Mouse (Mus musculus): ENCODE data around the gene Sh2b1. TPM values are rescaled to one million over a fixed set of nuclear protein-coding genes. Genes with fewer than 3 reads are reported as not detected.

Sh2b1 gene
- polyA plus RNA-seq, 1 experiment from 2014 or later = 36.3 TPM

DNA sequence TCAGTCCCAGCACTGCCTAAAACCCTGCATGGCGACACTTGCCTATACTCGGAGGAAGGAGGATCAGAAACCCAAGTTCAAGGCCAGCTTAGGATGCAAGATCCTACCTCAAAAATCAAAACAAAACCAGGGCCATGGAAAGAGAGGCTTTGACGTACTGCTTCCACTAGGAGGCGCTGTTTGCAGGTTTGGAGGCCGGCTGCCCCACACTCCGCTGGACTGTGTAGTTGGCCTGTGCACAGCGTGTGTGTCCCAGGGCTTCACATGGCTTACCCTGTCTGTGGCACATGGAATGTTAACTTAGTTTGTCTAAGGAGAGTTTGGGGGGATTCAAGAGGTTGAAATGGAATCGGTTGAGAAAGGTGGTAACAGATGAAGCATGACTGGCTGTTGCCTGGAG is 38.4 kb downstream of the Sh2b1 start:
- Histone ChIP-seq H3K36me3 (replicated peaks; ENCODE audit: control insufficient read depth, insufficient read depth, low read depth, low read length) (no peaks in the 10 kb centered on the region), H3K4me2 (ENCODE audit: low read depth, low read length) (no peak overlapping the region), H3K27me3 (ENCODE audit: control insufficient read depth, insufficient read depth, low read length) (no peaks in the 10 kb centered on the region), H3K9ac (replicated peaks; ENCODE audit: low read length) (no peak overlapping the region), H3K4me1 (ENCODE audit: control insufficient read depth, insufficient read depth, low read length) (no peaks in the 10 kb centered on the region), H3K9me3 (replicated peaks; ENCODE audit: control insufficient read depth, low read length) (no peaks in the 10 kb centered on the region), H3K27ac (replicated peaks; ENCODE audit: low read depth, low read length) (no peak overlapping the region), H3K4me3 (ENCODE audit: low read depth, low read length) (no peak overlapping the region)
- peak; percentile 81 for DNase-seq (ENCODE audit: low spot score)
- WGBS = 20% methylated on average over 8 of the region's 8 CpGs
- ATAC-seq (replicated peaks; ENCODE audit: insufficient number of reproducible peaks, low FRiP score, low TSS enrichment, low read depth) = no peak

DNA sequence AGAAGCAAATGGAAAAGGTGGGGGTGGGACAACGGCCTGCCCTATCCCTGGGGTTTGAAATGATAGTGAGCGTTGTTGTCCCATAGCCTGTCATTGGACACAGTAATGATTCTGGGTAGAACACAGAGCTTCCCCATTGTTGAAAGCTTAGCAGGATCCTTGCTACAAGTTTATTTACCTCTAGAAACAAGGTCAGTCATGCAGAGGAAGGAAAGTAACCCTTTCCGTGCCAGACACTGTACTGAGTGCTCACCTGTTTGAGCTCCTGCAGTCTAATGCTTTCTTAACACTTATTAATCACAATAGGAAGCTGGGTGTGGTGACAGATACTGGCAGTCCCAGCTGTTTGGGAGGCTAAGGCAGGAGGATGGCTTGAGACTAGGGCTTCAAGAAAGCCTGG is 39.4 kb downstream of the Sh2b1 start:
- 84% methylated on average over 3 of the region's 3 CpGs for WGBS
- no peaks in the 10 kb centered on the region for H3K4me1 ChIP-seq (ENCODE audit: control insufficient read depth, insufficient read depth, low read length)
- DNase-seq (ENCODE audit: low spot score) (no peak), ATAC-seq (replicated peaks; ENCODE audit: insufficient number of reproducible peaks, low FRiP score, low TSS enrichment, low read depth) (no peak)
- H3K9me3 ChIP-seq (replicated peaks; ENCODE audit: control insufficient read depth, low read length) = no peaks in the 10 kb centered on the region
- H3K27ac ChIP-seq (replicated peaks; ENCODE audit: low read depth, low read length) = no peak overlapping the region
- no peaks in the 10 kb centered on the region for H3K36me3 ChIP-seq (replicated peaks; ENCODE audit: control insufficient read depth, insufficient read depth, low read depth, low read length)
- H3K4me2 ChIP-seq (ENCODE audit: low read depth, low read length) = no peak overlapping the region
- H3K9ac ChIP-seq (replicated peaks; ENCODE audit: low read length) = no peak overlapping the region
- H3K27me3 ChIP-seq (ENCODE audit: control insufficient read depth, insufficient read depth, low read length) = no peaks in the 10 kb centered on the region
- H3K4me3 ChIP-seq (ENCODE audit: low read depth, low read length) = no peak overlapping the region

DNA sequence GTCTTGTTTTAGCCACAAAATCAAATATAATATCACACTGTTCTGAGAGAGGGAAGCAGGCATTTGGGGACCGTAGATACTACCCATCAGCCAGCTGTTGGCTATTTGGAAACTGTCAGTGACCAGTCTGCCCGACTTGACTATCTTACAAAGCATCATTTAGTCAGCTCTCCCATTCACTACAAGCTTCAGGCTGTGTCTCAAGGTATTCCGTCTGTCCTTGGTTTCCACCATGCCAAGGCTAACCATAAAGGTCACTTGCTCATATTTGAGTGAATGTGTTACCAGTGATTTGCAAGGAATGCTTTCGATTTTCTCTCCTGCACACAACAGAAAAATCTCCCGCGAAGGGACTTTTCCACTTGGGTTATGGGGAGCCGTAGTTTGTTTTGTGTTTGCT is 40.5 kb downstream of the Sh2b1 start:
- peaks cover 1% of the 10 kb centered on the region; the same call in 1 of the 2 replicates for H3K4me1 ChIP-seq (ENCODE audit: control insufficient read depth, insufficient read depth, low read length)
- ATAC-seq (replicated peaks; ENCODE audit: insufficient number of reproducible peaks, low FRiP score, low TSS enrichment, low read depth) = no peak

DNA sequence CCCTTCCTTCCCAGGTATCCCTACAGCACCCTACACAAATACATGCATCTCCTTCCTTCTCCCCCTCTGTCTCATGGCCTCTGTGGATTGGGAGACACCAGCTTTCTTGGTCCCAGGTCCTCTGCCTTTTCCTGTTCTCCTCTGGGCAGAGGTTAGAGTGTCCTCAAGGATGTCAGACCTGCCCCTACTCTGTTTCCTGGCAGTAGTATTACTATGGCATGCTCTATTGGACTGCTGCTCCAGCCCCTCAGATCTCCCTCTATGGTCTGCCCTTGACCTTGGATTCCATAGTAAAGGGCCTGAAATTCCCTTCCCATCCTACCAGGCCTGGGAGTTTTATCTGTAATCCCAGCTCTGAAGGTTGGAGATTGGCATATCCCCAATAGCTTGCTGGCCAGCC is 45.1 kb downstream of the Sh2b1 start:
- H3K36me3 ChIP-seq (replicated peaks; ENCODE audit: control insufficient read depth, insufficient read depth, low read depth, low read length) = no peaks in the 10 kb centered on the region
- no peak overlapping the region; the same call in 1 of the 2 replicates for H3K9ac ChIP-seq (replicated peaks; ENCODE audit: low read length)
- H3K4me3 ChIP-seq (ENCODE audit: low read depth, low read length) = no peak overlapping the region
- ATAC-seq (replicated peaks; ENCODE audit: insufficient number of reproducible peaks, low FRiP score, low TSS enrichment, low read depth) (no peak), DNase-seq (ENCODE audit: low spot score) (no peak)
- H3K9me3 ChIP-seq (replicated peaks; ENCODE audit: control insufficient read depth, low read length) = no peaks in the 10 kb centered on the region
- no peaks in the 10 kb centered on the region for H3K27me3 ChIP-seq (ENCODE audit: control insufficient read depth, insufficient read depth, low read length)
- no peak overlapping the region for H3K27ac ChIP-seq (replicated peaks; ENCODE audit: low read depth, low read length)
- H3K4me2 ChIP-seq (ENCODE audit: low read depth, low read length) = no peak overlapping the region
- H3K4me1 ChIP-seq (ENCODE audit: control insufficient read depth, insufficient read depth, low read length) = peaks cover 5% of the 10 kb centered on the region; the same call in 1 of the 2 replicates

More for the DNA sequence above, 40.5 kb downstream of the Sh2b1 start:
- H3K27ac ChIP-seq (replicated peaks; ENCODE audit: low read depth, low read length) = no peak overlapping the region
- no peaks in the 10 kb centered on the region for H3K36me3 ChIP-seq (replicated peaks; ENCODE audit: control insufficient read depth, insufficient read depth, low read depth, low read length)
- H3K9me3 ChIP-seq (replicated peaks; ENCODE audit: control insufficient read depth, low read length) = no peaks in the 10 kb centered on the region
- H3K4me2 ChIP-seq (ENCODE audit: low read depth, low read length) = no peak overlapping the region
- no peak overlapping the region for H3K9ac ChIP-seq (replicated peaks; ENCODE audit: low read length)
- no peak overlapping the region for H3K4me3 ChIP-seq (ENCODE audit: low read depth, low read length)
- no peaks in the 10 kb centered on the region for H3K27me3 ChIP-seq (ENCODE audit: control insufficient read depth, insufficient read depth, low read length)
- WGBS = 86% methylated on average over 7 of the region's 7 CpGs
- no peak for DNase-seq (ENCODE audit: low spot score)

DNA sequence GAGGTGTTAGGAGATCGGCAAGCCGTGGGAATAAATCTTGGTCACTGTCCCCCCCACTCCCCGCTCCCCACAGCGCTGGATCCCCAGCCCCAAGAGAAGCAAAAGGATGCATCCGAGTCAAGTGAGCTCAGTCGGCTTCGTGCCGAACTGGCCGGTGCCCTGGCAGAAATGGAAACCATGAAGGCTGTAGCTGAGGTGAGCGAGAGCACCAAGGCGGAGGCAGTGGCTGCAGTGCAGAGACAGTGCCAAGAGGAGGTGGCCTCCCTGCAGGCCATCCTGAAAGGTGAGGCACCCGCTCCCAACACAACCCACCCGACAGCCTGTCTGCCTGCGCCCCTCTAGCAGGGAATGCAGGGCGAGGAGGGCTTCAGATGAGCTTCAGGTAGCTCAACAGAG is 45.7 kb downstream of the Sh2b1 start:
- Histone ChIP-seq H3K4me1 (ENCODE audit: control insufficient read depth, insufficient read depth, low read length) (peaks cover 5% of the 10 kb centered on the region; the same call in 1 of the 2 replicates), H3K36me3 (replicated peaks; ENCODE audit: control insufficient read depth, insufficient read depth, low read depth, low read length) (no peaks in the 10 kb centered on the region), H3K9ac (replicated peaks; ENCODE audit: low read length) (peak overlapping the region; percentile 80), H3K4me2 (ENCODE audit: low read depth, low read length) (peak overlapping the region; percentile 65), H3K27me3 (ENCODE audit: control insufficient read depth, insufficient read depth, low read length) (no peaks in the 10 kb centered on the region), H3K4me3 (ENCODE audit: low read depth, low read length) (peak overlapping the region; percentile 76), H3K9me3 (replicated peaks; ENCODE audit: control insufficient read depth, low read length) (no peaks in the 10 kb centered on the region), H3K27ac (replicated peaks; ENCODE audit: low read depth, low read length) (no peak overlapping the region)
- ATAC-seq (replicated peaks; ENCODE audit: insufficient number of reproducible peaks, low FRiP score, low TSS enrichment, low read depth) (peak; percentile 10; the same call in 1 of the 2 replicates), DNase-seq (ENCODE audit: low spot score) (no peak)
- 32% methylated on average over 15 of the region's 15 CpGs for WGBS

DNA sequence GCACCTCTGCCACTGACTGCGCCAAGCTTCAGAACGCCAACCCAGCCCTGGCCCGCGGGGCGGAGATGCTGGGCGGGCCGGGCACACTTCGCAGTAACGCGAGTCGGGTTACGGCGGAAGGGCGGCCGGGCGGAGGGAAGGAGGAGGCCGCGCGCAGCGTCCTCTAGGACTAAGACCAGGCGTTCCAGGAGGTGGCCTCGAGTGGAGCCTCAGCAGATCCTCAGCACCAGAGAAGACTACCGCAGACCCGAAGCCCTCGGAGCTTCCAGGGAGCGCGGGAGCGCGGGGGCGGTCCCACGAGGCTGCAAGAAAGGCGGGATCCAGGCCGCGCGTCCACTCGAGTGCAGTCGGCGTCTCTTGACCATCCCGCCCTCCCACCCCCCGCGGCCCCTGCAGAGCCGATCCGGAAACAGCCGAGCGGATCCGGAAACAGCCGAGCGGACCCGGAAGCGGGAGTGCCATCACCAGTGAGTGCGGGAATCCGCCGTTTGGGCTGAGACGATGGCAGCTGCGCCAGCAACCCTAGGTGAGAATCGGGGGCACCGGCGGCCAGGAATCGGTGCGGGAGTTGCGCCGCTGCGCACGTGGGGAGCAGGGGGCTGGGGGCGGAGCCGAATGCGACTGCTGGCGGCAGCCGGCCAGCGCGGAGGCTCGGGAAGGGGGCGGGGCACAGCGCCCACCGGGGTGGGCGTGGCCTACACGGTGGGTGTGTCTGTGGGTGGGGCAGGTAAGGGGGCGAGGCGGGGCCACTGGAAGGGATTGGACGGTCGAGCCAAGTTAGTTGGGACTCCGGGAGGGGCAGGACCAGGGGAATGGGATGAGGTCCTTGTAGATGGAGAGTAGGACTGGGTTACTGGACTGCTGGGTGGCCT is 46.4 kb downstream of the Sh2b1 start, which contains the start of gene Rabep2:
Rabep2 (plus strand) TSS at position 129 of the 872 bp plus-strand sequence.
- WGBS = under 1% methylated on average over 79 of the region's 82 CpGs
- Histone ChIP-seq H3K9ac (replicated peaks; ENCODE audit: low read length) (peak within 1 kb of the TSS; percentile 80), H3K27me3 (ENCODE audit: control insufficient read depth, insufficient read depth, low read length) (no peaks in the 10 kb centered on the region), H3K9me3 (replicated peaks; ENCODE audit: control insufficient read depth, low read length) (no peaks in the 10 kb centered on the region), H3K4me2 (ENCODE audit: low read depth, low read length) (peak within 1 kb of the TSS; percentile 65), H3K4me3 (ENCODE audit: low read depth, low read length) (peak within 1 kb of the TSS; percentile 76), H3K4me1 (ENCODE audit: control insufficient read depth, insufficient read depth, low read length) (peaks cover 5% of the 10 kb centered on the region; the same call in 1 of the 2 replicates), H3K36me3 (replicated peaks; ENCODE audit: control insufficient read depth, insufficient read depth, low read depth, low read length) (no peaks in the 10 kb centered on the region), H3K27ac (replicated peaks; ENCODE audit: low read depth, low read length) (peak within 1 kb of the TSS; percentile 87)
- peak; percentile 88 for ATAC-seq (replicated peaks; ENCODE audit: insufficient number of reproducible peaks, low FRiP score, low TSS enrichment, low read depth)
- peak; percentile 94 for DNase-seq (ENCODE audit: low spot score)

DNA sequence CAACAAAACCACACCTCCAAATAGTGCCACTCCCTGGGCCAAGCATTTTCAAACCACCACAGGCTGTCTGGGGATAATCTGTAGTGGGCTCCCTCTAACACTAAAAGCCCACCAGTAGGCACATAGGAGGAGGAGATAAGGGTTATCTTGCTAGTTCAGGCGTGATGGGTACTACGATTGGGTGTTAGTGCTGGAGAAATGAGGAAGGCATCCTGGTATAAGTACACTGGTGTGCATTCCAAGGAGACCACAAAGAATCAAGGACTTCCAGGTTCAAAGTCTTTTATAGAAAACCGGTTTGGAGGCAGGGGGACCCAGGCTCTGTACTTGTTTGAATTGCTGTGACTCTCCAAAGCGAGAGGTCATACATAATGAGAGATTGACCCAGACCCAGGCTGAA is 47.1 kb downstream of the Sh2b1 start:
- H3K27me3 ChIP-seq (ENCODE audit: control insufficient read depth, insufficient read depth, low read length) = no peaks in the 10 kb centered on the region
- no peaks in the 10 kb centered on the region for H3K9me3 ChIP-seq (replicated peaks; ENCODE audit: control insufficient read depth, low read length)
- DNase-seq (ENCODE audit: low spot score) (no peak), ATAC-seq (replicated peaks; ENCODE audit: insufficient number of reproducible peaks, low FRiP score, low TSS enrichment, low read depth) (peak; percentile 19)
- no peaks in the 10 kb centered on the region for H3K36me3 ChIP-seq (replicated peaks; ENCODE audit: control insufficient read depth, insufficient read depth, low read depth, low read length)
- peak overlapping the region; percentile 87 for H3K27ac ChIP-seq (replicated peaks; ENCODE audit: low read depth, low read length)
- H3K4me3 ChIP-seq (ENCODE audit: low read depth, low read length) = peak overlapping the region; percentile 76
- WGBS = 20% methylated on average over 4 of the region's 4 CpGs
- peak overlapping the region; percentile 65 for H3K4me2 ChIP-seq (ENCODE audit: low read depth, low read length)
- H3K9ac ChIP-seq (replicated peaks; ENCODE audit: low read length) = peak overlapping the region; percentile 80
- H3K4me1 ChIP-seq (ENCODE audit: control insufficient read depth, insufficient read depth, low read length) = peaks cover 5% of the 10 kb centered on the region; the same call in 1 of the 2 replicates

DNA sequence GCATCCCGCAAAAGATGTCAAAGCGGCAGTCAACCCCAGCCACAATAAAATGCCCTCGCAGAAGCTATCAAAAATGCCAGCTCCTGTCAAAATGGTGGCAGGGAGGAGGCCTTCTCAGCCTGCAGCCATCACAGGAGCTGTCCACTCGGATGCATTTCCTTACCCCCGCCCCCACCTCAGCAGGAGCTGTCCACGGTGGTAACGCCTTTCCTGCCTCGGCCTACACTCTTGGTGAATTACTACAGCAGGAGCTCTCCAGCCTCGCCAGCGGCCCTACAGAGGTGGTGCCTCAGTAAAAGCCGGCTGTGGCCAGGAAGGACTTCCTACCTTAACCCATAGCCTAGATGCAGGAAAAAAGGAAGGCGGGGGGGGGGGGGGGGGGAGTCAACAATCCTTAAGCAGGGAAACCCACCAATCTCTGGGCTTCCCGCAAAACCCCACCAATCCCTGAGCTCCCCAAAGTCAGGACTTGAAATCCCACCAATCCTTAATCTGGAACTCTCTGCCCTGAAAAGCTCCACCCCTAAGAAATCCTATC is 47.8 kb downstream of the Sh2b1 start:
- no peak for ATAC-seq (replicated peaks; ENCODE audit: insufficient number of reproducible peaks, low FRiP score, low TSS enrichment, low read depth)
- H3K4me1 ChIP-seq (ENCODE audit: control insufficient read depth, insufficient read depth, low read length) = peaks cover 5% of the 10 kb centered on the region; the same call in 1 of the 2 replicates
- no peak overlapping the region for H3K27ac ChIP-seq (replicated peaks; ENCODE audit: low read depth, low read length)
- no peaks in the 10 kb centered on the region for H3K27me3 ChIP-seq (ENCODE audit: control insufficient read depth, insufficient read depth, low read length)
- no peak overlapping the region for H3K9ac ChIP-seq (replicated peaks; ENCODE audit: low read length)
- 48% methylated on average over 13 of the region's 13 CpGs for WGBS
- no peaks in the 10 kb centered on the region for H3K9me3 ChIP-seq (replicated peaks; ENCODE audit: control insufficient read depth, low read length)
- H3K4me2 ChIP-seq (ENCODE audit: low read depth, low read length) = no peak overlapping the region
- peak; percentile 18 for DNase-seq (ENCODE audit: low spot score)
- no peak overlapping the region for H3K4me3 ChIP-seq (ENCODE audit: low read depth, low read length)
- H3K36me3 ChIP-seq (replicated peaks; ENCODE audit: control insufficient read depth, insufficient read depth, low read depth, low read length) = no peaks in the 10 kb centered on the region
